Mouse (Mus musculus) layer of hippocampus, adult 9-10 months (tissue): Measurements from ENCODE around the gene Plekhg1.

Source experiments
- DNase-seq: peaks from one replicate; pipeline ENCODE4 v3.0.0; 2022; ENCODE audit warnings: low spot score

The Plekhg1 gene

DNA sequence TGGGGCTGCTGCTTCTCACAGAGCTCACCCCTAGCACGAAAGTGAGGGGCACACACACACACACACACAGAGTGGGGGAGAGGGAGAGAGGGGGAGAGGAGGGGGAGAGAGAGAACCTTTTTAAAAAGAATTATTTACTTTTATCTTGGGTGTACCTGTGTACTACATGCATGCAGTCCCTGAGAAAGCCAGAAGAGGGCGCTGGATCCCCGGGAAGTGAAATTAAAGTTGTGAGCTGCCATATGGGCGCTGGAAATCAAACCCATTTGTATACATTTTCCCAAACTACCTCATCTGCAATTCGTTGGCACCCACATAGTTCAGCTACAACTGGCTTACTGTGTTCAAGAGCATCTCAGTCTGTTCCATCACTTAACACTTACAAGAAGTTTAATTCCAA, 218.4 kb downstream of the Plekhg1 start:
- DNase-seq: no peak

DNA sequence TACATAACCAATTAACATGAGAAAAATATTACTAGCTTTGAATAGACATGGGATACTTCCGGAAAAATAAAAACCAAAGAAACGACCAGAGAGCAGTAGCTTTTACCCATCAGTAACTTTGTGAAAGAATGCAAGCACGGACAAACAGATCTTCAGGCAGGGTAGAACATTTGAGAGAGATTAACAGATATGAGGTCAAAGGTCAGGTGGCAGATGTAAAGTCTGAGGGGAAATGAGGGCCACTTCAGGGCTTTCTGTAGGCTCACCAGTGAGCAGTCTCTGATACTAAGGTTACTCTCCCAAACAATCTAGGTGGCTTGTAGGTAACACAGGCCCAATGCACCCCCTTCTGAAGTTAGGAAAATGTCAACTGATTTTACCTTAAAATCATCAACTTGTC, 228.9 kb downstream of the Plekhg1 start:
- no peak for DNase-seq

DNA sequence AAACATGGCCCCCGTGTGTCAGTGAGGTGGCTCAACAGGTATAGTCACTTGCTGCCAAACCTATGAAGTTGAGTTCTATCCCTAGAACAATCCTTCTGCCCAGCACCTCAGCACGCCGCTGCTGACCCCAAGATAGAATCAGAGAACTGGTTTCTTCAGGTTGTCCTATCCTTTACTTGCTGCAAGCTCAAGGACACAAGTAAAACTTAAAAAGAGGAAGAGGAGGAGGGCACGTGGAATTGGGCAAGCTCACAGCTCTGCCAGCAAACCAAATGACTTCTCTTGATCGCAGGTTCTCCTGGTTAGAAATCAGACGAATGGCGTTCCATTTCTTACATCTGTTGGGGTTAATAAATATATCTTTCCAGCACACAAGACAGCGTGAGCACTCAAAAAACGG, 232.1 kb downstream of the Plekhg1 start:
- DNase-seq: no peak

DNA sequence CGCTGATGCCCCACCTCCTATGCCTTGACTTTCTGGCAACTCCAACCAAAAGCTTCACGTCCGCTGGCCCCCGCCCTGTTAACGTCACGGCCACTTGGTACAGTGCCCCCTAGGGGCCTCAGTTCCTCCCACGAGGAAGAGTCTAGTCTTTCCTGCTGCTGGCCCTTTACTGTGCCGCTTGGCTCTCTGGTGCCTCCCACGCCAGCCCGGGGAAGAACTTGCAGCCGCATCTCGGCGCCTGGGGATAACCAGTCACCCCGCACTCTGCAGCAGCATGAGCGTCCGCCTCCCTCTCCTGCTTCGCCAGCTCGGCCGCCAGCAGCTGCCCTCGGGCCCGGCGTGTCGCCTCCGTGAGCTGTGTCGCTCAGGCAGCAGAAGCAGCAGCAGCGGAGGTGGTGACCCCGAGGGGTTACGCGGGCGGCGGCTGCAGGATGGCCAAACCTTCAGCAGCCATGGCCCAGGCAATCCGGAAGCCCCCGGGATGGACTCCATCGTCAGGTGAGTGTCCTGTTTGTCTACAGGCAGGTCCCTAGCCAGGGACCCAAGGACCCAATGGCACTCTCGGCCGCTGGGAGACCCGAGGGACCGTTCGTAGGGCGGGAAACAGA, 232.9 kb downstream of the Plekhg1 start, which contains the start of gene Mthfd1l:
TSS of gene Mthfd1l (plus strand) at position 138 of the 608 bp plus-strand sequence.
- DNase-seq: peak; percentile 58

DNA sequence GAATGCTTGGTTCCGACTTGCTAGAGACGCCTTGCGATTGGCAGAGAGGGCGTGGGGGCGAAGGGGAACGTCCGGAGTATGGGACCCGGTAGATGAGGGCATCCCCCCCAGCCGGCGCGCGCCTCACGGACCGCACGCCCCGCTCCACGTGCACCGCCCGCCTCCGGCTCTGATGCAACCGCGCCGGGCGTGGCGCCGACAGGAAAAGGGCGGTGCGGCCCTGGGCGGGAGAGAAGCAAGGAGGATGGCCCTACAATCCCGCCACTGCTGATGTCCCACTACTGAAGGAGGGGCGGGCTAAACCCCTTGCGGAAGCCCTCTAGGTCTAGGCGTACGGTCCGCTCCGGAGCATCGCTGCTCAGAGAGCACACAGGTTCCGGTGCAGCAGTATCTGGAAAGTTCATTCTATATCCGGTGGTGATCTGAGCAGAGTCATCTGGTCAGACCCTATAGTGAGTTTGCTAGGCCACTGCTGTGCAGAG, 233.5 kb downstream of the Plekhg1 start:
- peak; percentile 56 for DNase-seq

DNA sequence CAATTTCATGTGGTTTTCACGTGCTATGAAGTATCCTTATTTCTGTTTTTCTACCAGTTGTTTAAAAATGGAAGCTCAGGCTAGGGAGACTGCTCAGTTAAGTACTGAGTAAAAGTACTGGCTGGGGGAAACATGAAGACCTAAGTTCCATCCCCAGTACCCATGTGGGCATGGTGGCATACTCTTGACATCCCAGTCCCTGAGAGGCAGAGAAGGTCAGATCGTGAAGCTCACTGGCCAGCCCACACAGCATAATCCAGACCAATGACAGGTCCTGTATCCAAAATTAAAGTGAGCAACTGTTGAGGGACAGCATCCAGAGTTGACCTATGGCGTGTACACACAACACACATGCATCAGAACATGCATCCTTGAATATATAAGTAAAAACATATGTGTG, 234.2 kb downstream of the Plekhg1 start:
- DNase-seq: no peak

DNA sequence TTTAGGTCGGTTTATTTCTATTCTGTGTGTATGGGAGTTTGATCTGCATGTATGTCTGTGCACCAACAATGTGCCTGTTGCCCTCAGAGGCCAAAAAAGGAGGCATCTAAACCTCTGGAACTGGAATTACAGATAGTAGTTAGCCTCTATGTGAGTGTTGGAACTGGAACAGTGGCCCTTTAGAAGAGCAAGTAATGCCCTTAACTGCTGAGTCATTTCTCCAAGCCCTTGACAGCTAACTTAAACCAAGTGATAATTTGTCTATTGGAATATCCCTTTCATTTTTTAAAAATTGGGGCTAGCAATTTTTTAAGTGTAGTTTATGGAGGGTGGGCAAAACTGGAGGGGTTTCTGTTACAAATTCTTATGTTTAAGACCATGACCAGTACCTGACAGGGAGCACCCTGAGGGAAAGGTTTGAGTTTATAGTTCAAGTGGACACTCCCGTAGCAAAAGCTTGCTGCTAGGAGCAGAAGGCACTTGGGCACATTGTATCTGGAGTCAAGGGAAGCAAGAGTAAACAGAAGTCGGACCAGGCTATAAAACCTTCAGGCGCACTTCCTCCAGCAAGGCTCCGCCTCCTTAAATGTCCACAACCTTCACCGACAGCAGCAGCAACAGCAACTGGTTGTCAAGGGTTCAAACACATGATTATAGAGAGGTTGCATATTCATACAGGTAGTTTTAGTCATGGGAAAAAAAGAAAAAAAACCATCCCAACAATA, 235.9 kb downstream of the Plekhg1 start:
- DNase-seq: no peak

DNA sequence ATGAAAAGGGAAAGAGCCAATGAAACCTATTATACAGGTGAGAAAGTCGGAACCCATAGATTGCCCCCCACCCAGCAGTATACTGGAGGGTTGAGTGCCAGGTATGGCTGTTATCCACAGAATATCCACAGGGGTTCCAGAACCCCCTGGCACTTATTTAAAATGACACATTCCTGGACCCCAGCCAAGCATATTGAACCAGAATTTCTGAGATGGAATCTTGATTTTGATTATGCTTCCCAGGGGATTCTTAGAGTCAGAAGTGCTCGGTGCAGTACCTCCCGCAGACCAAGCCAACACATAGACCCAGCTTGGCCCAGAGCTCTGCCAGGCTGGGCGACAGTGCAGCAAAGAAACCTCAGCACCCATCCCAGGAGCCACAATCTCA, 236.5 kb downstream of the Plekhg1 start:
- DNase-seq: no peak

DNA sequence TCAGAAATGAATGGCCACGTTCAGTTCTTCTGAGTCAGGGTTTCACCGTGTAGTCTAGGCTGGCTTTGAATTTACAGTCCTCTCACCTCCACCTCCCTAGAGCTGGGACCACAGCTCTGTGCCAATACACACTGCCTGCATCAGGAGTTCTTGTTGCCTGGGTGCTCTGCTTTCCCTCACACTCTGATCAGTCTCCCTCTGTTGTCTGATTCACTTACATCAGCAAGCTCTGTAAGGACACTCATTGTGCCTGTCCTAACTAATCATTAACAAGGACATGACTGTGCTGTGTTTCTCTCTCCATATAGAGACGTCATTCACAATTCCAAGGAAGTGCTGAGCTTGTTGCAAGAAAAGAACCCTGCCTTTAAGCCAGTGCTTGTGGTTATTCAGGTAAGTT, 238.2 kb downstream of the Plekhg1 start:
- no peak for DNase-seq

DNA sequence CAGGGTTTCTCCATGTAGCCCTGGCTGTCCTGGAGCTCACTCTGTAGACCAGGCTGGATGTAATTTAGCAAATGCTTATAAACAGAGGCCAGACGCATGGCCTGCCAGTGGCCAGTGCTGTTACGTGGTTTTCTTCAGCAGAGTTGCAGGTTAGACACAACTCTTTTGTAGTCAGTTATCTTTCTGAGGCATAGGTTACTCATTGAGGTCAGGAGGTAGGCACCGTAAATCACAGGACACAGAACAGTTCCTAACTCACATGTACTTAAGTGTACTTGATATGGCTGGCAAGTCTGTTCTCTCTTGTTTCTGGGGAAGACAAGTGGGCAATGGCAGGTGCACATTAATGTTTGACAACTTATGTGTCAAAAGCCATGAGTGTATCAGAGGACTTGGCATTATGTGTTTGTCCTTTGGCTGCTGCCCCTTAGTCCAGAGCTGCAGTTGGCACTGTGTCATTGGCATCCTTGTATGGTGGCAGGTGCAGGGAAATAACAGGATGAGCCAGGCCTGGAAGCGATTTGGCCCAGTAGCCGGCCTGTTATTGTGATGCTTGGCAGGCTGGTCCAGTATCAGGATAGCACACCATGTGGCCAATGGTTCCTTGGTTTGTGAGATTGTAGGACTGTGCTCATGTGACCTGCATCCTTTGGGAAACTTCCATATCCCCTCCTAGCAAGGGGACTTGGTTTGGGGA, 238.8 kb downstream of the Plekhg1 start:
- DNase-seq: no peak

DNA sequence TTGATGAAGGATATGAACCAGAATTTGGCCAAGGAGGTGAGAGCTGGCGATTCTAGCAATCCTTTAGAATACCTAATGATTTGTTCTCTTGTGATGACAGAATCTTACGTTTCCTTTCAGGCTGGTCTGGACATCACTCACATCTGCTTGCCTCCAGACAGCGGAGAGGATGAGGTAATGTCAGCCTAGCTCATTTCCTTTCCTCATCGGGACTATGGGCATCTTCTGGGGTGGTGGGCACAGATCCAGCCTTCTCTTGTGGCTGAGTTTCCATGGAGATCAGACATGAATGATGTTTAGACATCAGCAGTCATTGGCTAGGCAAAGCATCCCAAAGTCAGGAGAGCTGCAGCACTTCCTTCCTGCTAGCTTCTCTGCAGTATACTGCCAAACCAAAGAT, 240.1 kb downstream of the Plekhg1 start:
- no peak for DNase-seq

DNA sequence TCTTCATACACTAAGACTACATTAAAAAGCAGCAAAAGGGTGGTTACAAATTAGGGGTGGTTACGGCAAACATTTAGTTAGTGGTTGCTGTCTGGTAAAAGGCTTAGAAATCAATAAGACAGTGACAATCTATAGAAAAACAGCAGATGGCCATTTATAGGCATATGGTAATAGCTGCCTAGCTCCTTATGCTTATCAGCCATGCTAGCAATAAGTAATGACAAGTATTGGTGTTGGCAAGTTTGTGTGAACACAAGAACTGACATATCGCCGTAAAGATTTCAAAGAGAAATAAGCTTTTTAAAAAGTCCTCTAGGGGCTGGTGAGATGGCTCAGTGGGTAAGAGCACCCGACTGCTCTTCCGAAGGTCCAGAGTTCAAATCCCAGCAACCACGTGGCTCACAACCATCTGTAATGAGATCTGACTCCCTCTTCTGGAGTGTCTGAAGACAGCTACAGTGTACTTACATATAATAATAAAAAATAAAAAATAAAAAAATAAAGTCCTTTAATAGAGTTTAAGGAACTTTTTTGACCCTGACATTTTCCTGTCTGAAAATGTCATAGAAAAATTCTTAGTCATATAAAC, 250.2 kb downstream of the Plekhg1 start:
- no peak for DNase-seq

DNA sequence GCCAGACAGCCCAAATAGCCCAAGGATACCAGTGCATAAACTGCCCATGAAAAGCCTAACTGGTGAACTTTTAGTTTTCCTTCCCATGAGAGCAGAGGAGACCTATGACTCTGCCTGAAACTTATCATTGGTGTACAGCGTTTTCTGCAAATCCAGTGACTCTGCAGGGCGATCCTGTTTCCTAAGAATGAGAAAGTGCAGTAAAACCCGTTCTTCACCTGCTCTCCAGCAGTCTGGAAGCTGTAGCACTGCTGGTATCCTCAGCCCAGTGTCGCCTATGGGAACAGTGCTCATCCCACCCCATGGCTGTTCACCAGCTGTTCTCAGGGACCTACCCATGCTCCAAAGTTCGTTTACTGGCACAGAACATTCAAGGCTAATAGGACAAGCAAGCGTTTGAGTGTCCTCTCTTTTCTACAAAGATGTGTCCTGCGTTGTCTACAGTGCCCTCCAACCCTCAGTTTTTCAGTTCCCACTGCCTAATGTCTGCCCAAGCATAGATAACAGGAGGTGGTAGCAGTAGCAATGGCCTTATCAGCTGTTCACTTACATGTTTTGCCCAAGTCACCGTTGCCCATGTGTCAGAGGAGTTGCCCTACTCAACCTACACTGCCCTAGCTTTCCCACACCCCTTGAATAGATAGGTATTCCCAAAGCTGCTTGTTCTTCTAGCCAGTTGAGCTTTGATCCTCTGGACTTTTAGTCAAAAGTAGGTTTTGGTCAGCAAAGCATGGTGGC, 253.4 kb downstream of the Plekhg1 start:
- DNase-seq: no peak

DNA sequence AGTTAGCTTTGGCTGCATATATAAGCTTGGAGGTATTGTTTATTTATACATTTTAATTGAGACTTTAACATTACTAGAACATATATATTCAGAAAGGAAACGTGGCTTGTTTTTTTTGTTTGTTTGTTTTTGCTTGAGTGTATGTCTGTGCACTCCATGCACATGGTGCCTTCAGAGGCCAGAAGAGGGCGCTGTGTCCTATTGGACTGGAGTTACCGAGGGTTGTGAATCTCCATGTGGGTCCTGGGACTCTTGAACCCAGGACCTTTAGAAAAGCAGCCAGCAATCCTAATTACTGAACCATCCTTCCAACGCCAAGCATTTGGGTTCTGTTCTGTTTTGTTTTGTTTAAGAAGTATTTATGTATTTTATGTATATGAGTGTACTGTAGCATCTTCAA, 255.1 kb downstream of the Plekhg1 start:
- DNase-seq: no peak

DNA sequence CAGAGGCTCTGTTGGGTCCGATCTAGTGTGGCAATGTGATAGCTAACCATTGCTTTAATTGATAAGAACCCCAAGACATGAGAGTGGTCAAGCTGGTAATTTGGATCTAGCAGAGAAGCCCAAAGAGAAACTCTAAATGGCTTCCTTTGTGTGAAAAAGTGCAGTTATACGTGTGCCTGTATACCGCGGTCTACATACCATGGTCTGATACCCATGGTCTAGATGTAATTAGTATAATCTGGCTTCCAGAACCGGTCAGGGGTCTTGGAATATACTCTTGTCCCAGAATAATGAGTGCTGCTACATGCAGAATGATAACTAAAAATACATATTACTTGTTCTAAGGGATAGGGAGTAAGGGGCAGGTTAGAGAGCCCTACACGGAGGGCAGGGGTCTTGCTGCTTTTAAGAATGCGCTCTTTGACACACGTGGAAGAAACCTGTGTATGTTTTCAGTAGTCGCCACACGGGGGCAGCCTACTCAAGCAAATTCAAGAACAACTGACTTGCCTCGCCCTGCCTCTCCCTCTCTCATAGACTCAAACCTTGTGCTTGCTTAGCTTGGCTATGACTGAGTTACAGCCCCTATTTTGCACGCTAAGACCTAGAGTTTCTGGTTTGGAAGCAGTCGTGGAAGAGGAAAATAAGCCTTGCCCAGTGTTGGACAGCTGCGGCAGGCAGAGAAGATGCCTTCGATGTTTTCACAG, 256.2 kb downstream of the Plekhg1 start:
- DNase-seq: peak; percentile 46

DNA sequence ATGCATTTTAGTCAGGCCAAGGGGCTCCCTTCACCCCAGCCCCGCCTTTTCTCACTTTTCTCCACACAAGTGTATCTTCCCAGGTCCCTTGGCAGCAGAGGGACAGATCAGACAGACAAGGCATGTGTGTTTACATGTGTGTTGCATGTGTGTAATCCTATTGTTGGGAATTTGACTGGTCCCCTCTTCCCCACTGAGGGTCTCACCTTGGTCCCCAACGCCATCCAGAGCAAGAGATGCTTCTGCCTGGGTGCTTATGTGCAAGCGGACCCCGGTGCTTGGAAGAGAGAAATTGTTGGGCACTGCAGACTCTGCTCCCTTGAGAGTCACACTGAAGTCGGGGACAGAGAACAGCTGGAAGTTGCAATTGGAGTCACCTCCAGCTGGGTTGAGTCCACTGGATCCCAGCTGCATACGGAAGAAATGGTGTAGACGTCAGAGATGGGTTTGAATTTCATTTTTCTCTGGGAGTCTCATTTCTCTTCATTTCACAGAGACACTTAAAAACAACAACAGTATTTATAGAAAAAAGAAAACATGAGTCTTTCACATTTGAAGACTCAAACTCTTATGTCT, 257.8 kb downstream of the Plekhg1 start:
- no peak for DNase-seq

DNA sequence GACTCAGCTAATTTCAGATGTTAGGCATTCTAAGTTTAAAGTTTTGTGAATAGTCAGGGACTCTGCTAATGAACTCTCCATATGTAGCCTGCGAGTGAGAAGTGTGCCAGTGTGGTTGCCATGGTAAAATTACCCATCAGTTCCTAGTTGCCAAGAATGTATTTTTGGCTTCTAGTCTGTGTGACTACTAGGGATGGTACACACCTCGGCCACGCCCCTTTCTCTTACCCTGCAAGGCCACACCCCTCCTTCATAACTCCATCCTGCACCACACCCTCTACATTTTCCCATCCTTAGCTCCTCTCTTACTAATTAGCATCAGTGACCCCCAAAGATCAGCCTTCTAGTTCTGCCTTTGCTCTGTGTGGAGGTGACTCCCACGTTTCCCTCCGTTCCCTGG, 262.5 kb downstream of the Plekhg1 start:
- DNase-seq: no peak

DNA sequence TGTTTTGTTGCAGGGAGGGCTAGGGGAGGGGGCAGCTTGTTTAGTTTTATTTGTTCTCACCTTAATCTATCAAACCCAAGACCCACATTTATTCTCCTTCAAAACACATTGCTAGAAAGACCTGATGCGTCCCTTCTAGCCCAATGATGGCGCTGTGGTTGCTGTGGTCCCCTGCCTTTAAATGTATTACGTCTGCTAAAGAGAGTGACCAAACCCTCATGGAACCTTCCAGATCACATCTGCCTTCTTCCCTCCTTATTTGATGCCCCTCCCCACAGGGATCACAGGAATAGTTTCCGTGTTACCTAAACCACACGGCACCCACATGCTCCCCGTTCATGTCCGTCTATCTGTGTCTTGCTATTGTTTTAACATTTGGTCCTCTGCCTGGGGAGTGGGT, 265.0 kb downstream of the Plekhg1 start:
- DNase-seq: no peak

DNA sequence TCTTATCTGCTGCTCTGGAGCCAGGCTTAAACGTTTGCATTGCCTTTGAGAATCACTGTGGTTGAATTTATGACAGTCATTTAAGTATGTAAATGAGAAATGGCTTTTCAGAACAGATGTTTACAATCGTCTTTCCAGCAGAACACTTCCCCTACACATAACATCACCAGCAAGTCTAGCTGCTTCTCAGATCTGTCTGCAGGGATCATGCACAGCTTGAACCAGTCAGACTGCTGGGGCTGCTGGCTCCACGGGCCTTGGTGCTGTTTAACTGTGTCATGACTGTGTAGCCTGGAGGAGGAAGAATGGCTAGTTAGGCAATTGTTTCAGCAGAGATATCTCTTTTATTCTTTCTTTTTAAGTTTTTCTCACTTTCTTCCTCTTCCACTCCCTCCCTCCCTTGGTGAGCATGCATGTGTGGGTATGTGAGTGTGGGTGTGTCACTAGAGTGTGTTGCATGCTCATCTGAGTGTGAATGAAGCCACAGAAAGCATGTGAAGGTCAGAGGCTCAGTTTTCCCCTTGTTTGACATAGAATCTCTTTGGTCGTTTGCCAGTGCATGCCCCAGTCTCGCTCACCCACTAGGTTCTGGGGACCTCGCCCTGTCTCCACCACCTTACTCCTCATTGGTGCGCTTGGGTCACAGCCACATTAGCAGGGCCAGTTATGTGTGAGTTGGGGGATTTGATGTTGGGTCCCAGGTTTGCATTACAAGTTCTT, 266.3 kb downstream of the Plekhg1 start:
- no peak for DNase-seq
